19 mouse cellular contexts compared by ENCODE assay signal in the genomic region with DNA sequence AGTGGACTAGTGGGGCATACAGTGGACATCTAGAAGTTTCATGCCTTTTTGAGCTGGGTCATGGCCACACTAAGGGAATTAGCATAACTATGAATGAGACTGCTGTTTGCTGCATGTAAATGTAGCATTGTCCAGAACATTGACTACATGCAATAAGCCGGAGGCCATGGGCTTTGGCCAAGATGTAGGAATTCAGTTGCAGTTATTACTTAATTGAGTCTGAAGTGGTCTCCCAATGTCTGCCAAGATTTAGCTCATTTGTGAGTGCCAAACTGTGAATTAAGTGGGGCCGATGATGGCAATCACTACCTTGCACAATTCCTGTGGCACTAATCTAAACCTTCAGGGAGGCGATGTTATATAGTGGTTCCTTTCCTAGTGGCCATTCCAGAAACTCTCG.
DNase-seq lines count a peak whose midpoint lies in the region; ATAC-seq and TF ChIP-seq lines count a peak whose summit lies in the region.
"Had no signal": no experiment of that assay in that cellular context is flagged by ENCODE, and none has a peak within 500 bp of the region (broad histone marks: within the 10 kb centered on the region; RNA-seq: fewer than 3 reads in every experiment).

No protein-coding gene starts in this region.

- H3K27ac ChIP-seq in hindbrain, postnatal 0 days = no peak overlapping the region
- H3K27ac ChIP-seq in hindbrain, embryonic 16.5 days (ENCODE audit: low read depth, low read length) = no peak overlapping the region
- H3K27ac ChIP-seq in limb, embryonic 14.5 days (replicated peaks; ENCODE audit: low read depth, low read length) = no peak overlapping the region
- H3K27ac ChIP-seq in limb, embryonic 10.5 days = no peak overlapping the region
- H3K27ac ChIP-seq: embryonic facial prominence, embryonic 10.5 days; limb, embryonic 15.5 days; liver, embryonic 15.5 days; midbrain, embryonic 13.5 days; neural tube, embryonic 13.5 days had no signal

- H3K4me3 ChIP-seq in hindbrain, postnatal 0 days (ENCODE audit: low read length) = no peak overlapping the region
- H3K4me3 ChIP-seq in hindbrain, embryonic 16.5 days (ENCODE audit: low read length) = no peak overlapping the region
- no peak overlapping the region for H3K4me3 ChIP-seq in limb, embryonic 14.5 days (replicated peaks; ENCODE audit: low read length)
- H3K4me3 ChIP-seq in limb, embryonic 10.5 days = no peak overlapping the region
- H3K4me3 ChIP-seq: embryonic facial prominence, embryonic 10.5 days; limb, embryonic 15.5 days; liver, embryonic 15.5 days; midbrain, embryonic 13.5 days; neural tube, embryonic 13.5 days had no signal

- DNase-seq in hindbrain, postnatal 0 days (ENCODE audit: low spot score) = no peak
- peak; percentile 11 for DNase-seq in limb, embryonic 14.5 days (ENCODE audit: low spot score)
- no peak for DNase-seq in limb, embryonic 10.5 days (ENCODE audit: low spot score)
- peak; percentile 31 for DNase-seq in fibroblast of lung, adult 2 months (ENCODE audit: low read depth)
- DNase-seq in lung, postnatal 36 days = peak; percentile 59
- DNase-seq: adrenal gland, adult 2 months; cerebellum, adult 8-10 months; heart, postnatal 10 days; spleen, adult 18-20 months; thymus, postnatal 25 days had no signal

- no peak for TF ChIP-seq POLR2A in limb, embryonic 14.5 days (IDR thresholded peaks at IDR 0.05; ENCODE audit: borderline replicate concordance, extremely low read depth, insufficient read depth, insufficient read length)

- no peak overlapping the region for H3K4me2 ChIP-seq in hindbrain, postnatal 0 days (ENCODE audit: low read depth, low read length)
- H3K4me2 ChIP-seq in hindbrain, embryonic 16.5 days (ENCODE audit: low read length) = no peak overlapping the region
- H3K4me2 ChIP-seq in limb, embryonic 14.5 days (replicated peaks; ENCODE audit: low read depth, low read length, severe bottlenecking) = no peak overlapping the region
- H3K4me2 ChIP-seq: heart, embryonic 11.5 days; limb, embryonic 15.5 days; liver, embryonic 15.5 days; midbrain, embryonic 13.5 days; neural tube, embryonic 13.5 days had no signal

- TF ChIP-seq CTCF in hindbrain, postnatal 0 days (IDR thresholded peaks at IDR 0.05; ENCODE audit: low read depth) = no peak

- ATAC-seq in hindbrain, postnatal 0 days = peak; percentile 37; the same call in 1 of the 2 replicates
- ATAC-seq in hindbrain, embryonic 16.5 days = no peak
- no peak for ATAC-seq in limb, embryonic 14.5 days (ENCODE audit: low FRiP score, low read depth)
- no peak for ATAC-seq in megakaryocyte, adult 5-6 weeks (ENCODE audit: poor library complexity, severe bottlenecking)
- ATAC-seq: intestine, embryonic 16.5 days; midbrain, embryonic 13.5 days had no signal

- H3K4me1 ChIP-seq in hindbrain, postnatal 0 days (ENCODE audit: insufficient read depth, low read length) = no peaks in the 10 kb centered on the region
- H3K4me1 ChIP-seq in hindbrain, embryonic 16.5 days (ENCODE audit: control insufficient read depth, insufficient read depth, low read depth, low read length) = no peaks in the 10 kb centered on the region; the same call in 1 of the 2 replicates
- no peaks in the 10 kb centered on the region for H3K4me1 ChIP-seq in limb, embryonic 14.5 days (ENCODE audit: control insufficient read depth, insufficient read depth, low read length)
- peaks cover 12% of the 10 kb centered on the region for H3K4me1 ChIP-seq in limb, embryonic 10.5 days
- H3K4me1 ChIP-seq: liver, embryonic 15.5 days; midbrain, embryonic 13.5 days; neural tube, embryonic 13.5 days had no signal

- no peaks in the 10 kb centered on the region for H3K27me3 ChIP-seq in hindbrain, postnatal 0 days (ENCODE audit: insufficient read depth, low read length)
- no peaks in the 10 kb centered on the region for H3K27me3 ChIP-seq in hindbrain, embryonic 16.5 days (replicated peaks; ENCODE audit: control insufficient read depth, insufficient read depth, low read length)
- H3K27me3 ChIP-seq in limb, embryonic 14.5 days (ENCODE audit: control insufficient read depth, insufficient read depth, low read length) = no peaks in the 10 kb centered on the region
- no peaks in the 10 kb centered on the region for H3K27me3 ChIP-seq in limb, embryonic 10.5 days (ENCODE audit: low read depth, poor library complexity, severe bottlenecking)
- H3K27me3 ChIP-seq: limb, embryonic 15.5 days; liver, embryonic 15.5 days; midbrain, embryonic 13.5 days; neural tube, embryonic 13.5 days had no signal

- no peaks in the 10 kb centered on the region for H3K9me3 ChIP-seq in hindbrain, postnatal 0 days (ENCODE audit: low read length)
- H3K9me3 ChIP-seq in hindbrain, embryonic 16.5 days (ENCODE audit: control insufficient read depth, low read length) = no peaks in the 10 kb centered on the region
- no peaks in the 10 kb centered on the region for H3K9me3 ChIP-seq in limb, embryonic 14.5 days (ENCODE audit: control insufficient read depth, low read length)
- H3K9me3 ChIP-seq in limb, embryonic 10.5 days (replicated peaks) = no peaks in the 10 kb centered on the region
- H3K9me3 ChIP-seq: embryonic facial prominence, embryonic 10.5 days; limb, embryonic 15.5 days; liver, embryonic 15.5 days; midbrain, embryonic 13.5 days; neural tube, embryonic 13.5 days had no signal

- WGBS in hindbrain, postnatal 0 days = 75% methylated on average over 4 of the region's 4 CpGs
- WGBS in hindbrain, embryonic 16.5 days = 74% methylated on average over 4 of the region's 4 CpGs
- WGBS in limb, embryonic 14.5 days = 78% methylated on average over 4 of the region's 4 CpGs
- 89% methylated on average over 4 of the region's 4 CpGs for WGBS in limb, embryonic 10.5 days

- no peaks in the 10 kb centered on the region for H3K36me3 ChIP-seq in hindbrain, postnatal 0 days (ENCODE audit: insufficient read depth, low read length)
- no peaks in the 10 kb centered on the region for H3K36me3 ChIP-seq in hindbrain, embryonic 16.5 days (ENCODE audit: control insufficient read depth, insufficient read depth, low read length)
- H3K36me3 ChIP-seq in limb, embryonic 14.5 days (ENCODE audit: control insufficient read depth, insufficient read depth, low read length) = no peaks in the 10 kb centered on the region
- H3K36me3 ChIP-seq in limb, embryonic 10.5 days = no peaks in the 10 kb centered on the region
- H3K36me3 ChIP-seq: embryonic facial prominence, embryonic 10.5 days; limb, embryonic 15.5 days; liver, embryonic 15.5 days; midbrain, embryonic 13.5 days; neural tube, embryonic 13.5 days had no signal

- H3K9ac ChIP-seq in hindbrain, postnatal 0 days (replicated peaks; ENCODE audit: low read length) = no peak overlapping the region
- no peak overlapping the region for H3K9ac ChIP-seq in hindbrain, embryonic 16.5 days (ENCODE audit: low read depth, low read length)
- no peak overlapping the region for H3K9ac ChIP-seq in limb, embryonic 14.5 days (ENCODE audit: low read depth, low read length, severe bottlenecking)
- H3K9ac ChIP-seq: limb, embryonic 15.5 days; liver, embryonic 15.5 days; midbrain, embryonic 13.5 days; neural tube, embryonic 13.5 days had no signal

Comparison
In these comparisons a context has a peak if more than half of its experiments do, and no peak if none do; other contexts are left out.
1. DNase-seq: peak in limb, embryonic 14.5 days (single experiment), fibroblast of lung, adult 2 months (single experiment) and lung, postnatal 36 days (single experiment); none in hindbrain, postnatal 0 days (single experiment) and limb, embryonic 10.5 days (single experiment).